Mouse (Mus musculus) lung, adult 2 months (tissue): ENCODE measurements around the gene Fst.

Experiments
- CTCF ChIP-seq: fragments of 200-500 bp; IDR thresholded peaks from 2 replicates; pipeline ENCODE4 v1.5.1; 2011; ENCODE audit warnings: mild to moderate bottlenecking, low read length, control low read depth; ENCODE audit not compliant: insufficient read depth
- POLR2A ChIP-seq: fragments of 200-500 bp; IDR thresholded peaks from 2 replicates; pipeline ENCODE4 v1.6.1; 2011; ENCODE audit warnings: low read depth, mild to moderate bottlenecking, control low read depth, low read length, borderline replicate concordance; ENCODE audit errors: extremely low read depth

GRCm38 (mm10) chr13:114459701-114460160 lies 980 bp upstream of the Fst start:
- no peak for TF ChIP-seq POLR2A
- TF ChIP-seq CTCF = no peak
